Mouse (Mus musculus) c-Kit-negative CD71-positive TER-119-positive erythroid progenitor cells, embryonic 14.5 days (primary cell): ENCODE measurements around the gene Optn.

ENCODE experiments used
- DNase-seq: peaks from one replicate; pipeline ENCODE4 v3.0.0-alpha.2; 2013; ENCODE audit warnings: low read depth, low spot score

Gene Optn

DNA sequence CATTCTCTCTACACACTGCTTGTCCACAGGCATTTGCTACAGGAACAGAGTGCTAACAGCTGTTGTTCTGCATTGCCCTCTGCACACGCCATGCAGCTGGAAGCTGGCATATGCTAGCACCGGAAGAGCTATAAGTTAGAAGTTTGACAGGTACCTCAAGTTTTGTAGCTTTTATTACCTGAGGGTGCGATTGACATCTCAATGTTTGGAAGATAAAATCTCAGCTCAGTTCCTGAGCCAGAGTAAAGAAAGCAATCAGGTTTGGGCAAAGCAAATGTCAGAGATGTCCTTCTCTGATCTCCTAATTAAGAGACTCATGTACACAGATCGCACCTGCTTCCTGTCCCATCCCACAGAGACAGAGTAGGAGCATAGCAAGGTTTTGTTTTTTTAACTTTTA is 77.1 kb downstream of the Optn start:
- no peak for DNase-seq

DNA sequence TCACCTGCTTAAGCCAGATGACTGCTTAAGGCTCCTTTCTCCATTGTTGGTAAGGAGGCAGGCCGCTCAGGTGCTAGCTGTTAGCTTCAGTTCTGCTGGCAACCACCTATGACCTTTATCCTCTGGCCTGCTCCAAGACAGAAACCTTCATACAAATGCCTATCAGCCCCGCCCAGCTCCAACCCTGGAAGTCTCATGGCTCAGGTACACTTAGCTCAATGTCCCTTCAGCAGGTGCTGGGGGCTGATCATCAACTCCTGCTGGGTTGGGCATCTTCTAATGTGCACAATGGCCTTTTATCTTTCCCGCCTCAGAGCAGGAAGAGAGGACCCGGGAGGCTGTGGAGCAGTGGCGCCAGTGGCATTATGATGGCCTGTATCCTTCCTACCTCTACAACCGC is 78.9 kb downstream of the Optn start:
- no peak for DNase-seq

DNA sequence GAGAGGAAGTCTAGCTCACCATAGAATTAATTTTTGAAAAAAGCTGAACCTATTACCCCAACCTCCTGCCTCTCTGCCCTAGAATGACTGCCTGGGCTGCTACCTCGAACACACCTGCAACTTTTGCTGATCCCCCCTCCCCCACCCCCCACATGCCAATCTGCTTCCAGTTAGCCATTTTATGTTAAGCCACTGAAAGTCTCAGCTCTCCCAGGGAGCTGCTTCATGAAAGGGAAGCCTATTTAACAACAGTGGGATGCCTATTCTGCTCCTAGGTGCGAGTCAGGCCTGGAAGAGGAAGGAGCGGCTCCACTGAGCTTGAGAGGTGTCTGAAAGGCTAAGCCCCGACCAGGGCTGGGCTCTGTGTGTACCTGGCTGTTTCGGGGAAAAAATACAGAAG is 79.9 kb downstream of the Optn start:
- no peak for DNase-seq

DNA sequence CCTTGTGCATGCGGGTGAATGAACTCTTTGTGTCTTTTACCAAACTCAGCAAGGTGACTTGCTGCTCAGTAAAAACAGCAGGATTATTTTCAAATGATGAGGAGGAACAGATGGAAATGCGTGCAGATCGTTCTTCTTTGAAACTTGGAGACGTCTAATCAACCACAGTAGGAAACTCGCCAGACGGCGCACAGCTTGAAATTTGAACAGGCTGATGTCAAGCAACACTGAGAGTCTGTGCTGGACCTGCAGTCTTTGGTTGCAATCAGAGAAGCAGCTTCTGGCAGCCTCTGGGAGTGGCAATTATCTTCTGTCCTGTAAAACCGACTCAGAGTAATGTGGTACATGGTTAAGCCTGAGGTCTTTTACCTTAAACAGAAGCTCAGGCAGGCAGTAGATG is 85.8 kb downstream of the Optn start:
- no peak for DNase-seq

DNA sequence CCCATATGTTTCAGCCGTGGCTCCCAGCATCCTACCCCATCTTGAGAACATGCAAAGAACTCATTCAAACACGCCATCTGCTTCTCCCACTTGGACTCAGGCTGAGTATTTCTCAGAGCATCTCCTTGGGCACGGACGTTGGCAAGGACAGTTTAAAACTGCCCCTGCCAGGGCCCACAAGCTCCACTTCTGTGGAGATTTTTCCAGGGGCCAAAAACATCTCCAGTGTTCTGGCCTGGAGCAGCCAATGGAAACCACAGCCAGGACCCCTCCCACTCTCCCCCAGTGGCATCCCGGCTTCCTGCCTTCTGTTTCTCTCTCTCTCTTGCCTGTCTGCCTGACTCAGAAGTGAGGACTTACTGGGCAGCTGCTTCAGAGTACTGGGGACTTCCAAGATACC is 88.0 kb downstream of the Optn start, which contains the start of gene Ucma:
Ucma (plus strand) TSS at position 316 of the 400 bp plus-strand sequence.
- no peak for DNase-seq
